In the genomic region with DNA sequence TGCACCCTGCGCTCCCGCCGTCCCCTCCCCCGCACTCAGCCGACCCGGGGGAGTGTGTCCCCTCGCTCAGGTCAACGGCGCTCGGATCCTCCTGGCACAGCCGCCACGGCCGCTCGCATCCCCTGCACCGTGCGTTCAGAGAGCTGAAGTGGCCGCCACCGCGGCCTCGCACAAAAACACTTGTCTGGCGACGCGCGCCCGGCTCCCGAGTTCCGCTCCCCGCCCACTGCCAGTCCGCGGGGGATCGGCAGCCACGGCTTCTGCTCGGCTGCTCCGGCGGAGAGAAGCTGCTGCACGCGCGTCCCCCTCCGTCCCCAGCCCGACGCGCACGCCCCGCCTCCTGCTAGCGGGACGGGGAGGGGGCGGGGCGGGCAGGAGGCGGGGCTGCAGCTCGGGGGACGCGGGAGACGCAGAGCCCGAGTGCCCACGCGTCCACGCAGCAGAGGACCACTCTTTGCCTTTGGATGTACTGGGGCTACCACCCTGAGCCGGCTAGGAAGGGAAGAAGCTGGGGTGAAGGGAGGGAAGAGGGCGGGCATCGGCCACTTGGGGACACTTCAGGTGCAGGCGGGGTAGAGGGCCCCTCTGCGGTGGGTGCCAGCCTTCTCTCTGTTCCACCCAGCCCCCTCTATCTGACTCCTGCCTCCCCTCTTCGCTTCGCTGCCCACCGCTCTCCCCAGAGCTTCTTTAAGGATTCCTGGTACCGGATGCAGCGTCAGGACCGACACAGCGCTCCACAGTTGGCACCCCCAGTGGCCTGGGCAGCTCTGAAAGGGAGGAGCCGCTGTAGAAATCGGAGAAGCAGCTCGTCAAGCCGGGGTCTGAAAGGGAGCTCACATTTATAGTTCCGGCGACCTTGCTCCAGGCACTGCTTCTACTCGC, we compare ENCODE assay signal across 8 mouse cellular contexts. TPM values are rescaled to one million over a fixed set of nuclear protein-coding genes. Genes with fewer than 3 reads are reported as not detected.
DNase-seq lines count a peak whose midpoint lies in the region; ATAC-seq lines count a peak whose summit lies in the region.

Gene Mtcl1 (minus strand): TSS at position 291 of the 882 bp plus-strand sequence.

- peak within 1 kb of the TSS; percentile 92 for H3K4me2 ChIP-seq in hindbrain, embryonic 13.5 days

- peak within 1 kb of the TSS; percentile 97 for H3K27ac ChIP-seq in hindbrain, embryonic 13.5 days

- H3K27me3 ChIP-seq in hindbrain, embryonic 13.5 days, result no peaks in the 10 kb centered on the region

- peak; percentile 84 for DNase-seq in R1 (ENCODE audit: low read depth, low spot score)
- DNase-seq in cerebellum, postnatal 10 days, result peak; percentile 94 to 97
- DNase-seq in frontal cortex, postnatal 36 days (ENCODE audit: low spot score in 2 of 2), result peak; percentile 86
- peak; percentile 83 to 85 for DNase-seq in layer of hippocampus, postnatal 36 days
- peak; percentile 78 for DNase-seq in lung, postnatal 10 days
- peak; percentile 77 for DNase-seq in retina, adult 2 months (ENCODE audit: low read depth, low spot score)
- peak; percentile 60 to 64 for DNase-seq in urinary bladder, adult 18-20 months (ENCODE audit: low spot score in 2 of 2)

- WGBS in hindbrain, embryonic 13.5 days, result under 1% methylated on average over 74 of the region's 76 CpGs

- peak within 1 kb of the TSS; percentile 99 for H3K9ac ChIP-seq in hindbrain, embryonic 13.5 days

- peak within 1 kb of the TSS; percentile 96 for H3K4me3 ChIP-seq in hindbrain, embryonic 13.5 days

- ATAC-seq in hindbrain, embryonic 13.5 days (ENCODE audit: low FRiP score), result peak; percentile 89

- H3K9me3 ChIP-seq in hindbrain, embryonic 13.5 days, result no peaks in the 10 kb centered on the region

- H3K4me1 ChIP-seq in hindbrain, embryonic 13.5 days (replicated peaks), result peaks cover 54% of the 10 kb centered on the region

- H3K36me3 ChIP-seq in hindbrain, embryonic 13.5 days, result no peaks in the 10 kb centered on the region

RNA-seq across cellular contexts. Expression of gene Mtcl1, which starts in this region (rescaled TPM):
- polyA plus RNA-seq in hindbrain, embryonic 13.5 days (2015; fragmentation: Nextera tagmentation; extraction: Ambion mirVana), result 50.9 TPM in 2 replicates
- 10 to 100 TPM; 39.8 to 42.8 TPM for total RNA-seq in layer of hippocampus, postnatal 36 days (2021)

Comparison
In these comparisons a context has a peak if more than half of its experiments do, and no peak if none do; other contexts are left out.
1. Peak in every context shown above with its lines: DNase-seq, ATAC-seq, H3K4me3 ChIP-seq and H3K27ac ChIP-seq.